Mouse (Mus musculus): Measurements from ENCODE around the gene Fezf1.
A peak's percentile ranks its signal among the peaks of the same experiment; 100 is the strongest.

Gene Fezf1

GRCm38 (mm10) chr6:23248313-23249052, at the start of gene Fezf1:
TSS of gene Fezf1 (minus strand) at chr6:23248362.
- DNase-seq = no peak

GRCm38 (mm10) chr6:23294685-23295084, 46.5 kb upstream of the Fezf1 start:
- DNase-seq = no peak

GRCm38 (mm10) chr6:23288752-23289151, 40.6 kb upstream of the Fezf1 start:
- DNase-seq = no peak

GRCm38 (mm10) chr6:23281514-23281820, 33.3 kb upstream of the Fezf1 start:
- DNase-seq = no peak

GRCm38 (mm10) chr6:23280811-23281513, 32.8 kb upstream of the Fezf1 start:
- no peak for DNase-seq

GRCm38 (mm10) chr6:23273483-23273882, 25.3 kb upstream of the Fezf1 start:
- no peak for DNase-seq

GRCm38 (mm10) chr6:23272979-23273378, 24.8 kb upstream of the Fezf1 start:
- DNase-seq = no peak

- DNase-seq = no peak
These were observed 24.4 kb upstream of the Fezf1 start for GRCm38 (mm10) chr6:23272542-23272941.

- DNase-seq = no peak
These were observed 12.5 kb upstream of the Fezf1 start for GRCm38 (mm10) chr6:23260738-23261050.

GRCm38 (mm10) chr6:23260016-23260737, 12.0 kb upstream of the Fezf1 start:
- no peak for DNase-seq

- DNase-seq = no peak
These were observed 9.8 kb upstream of the Fezf1 start for GRCm38 (mm10) chr6:23257981-23258380.

GRCm38 (mm10) chr6:23255161-23255560, 7.0 kb upstream of the Fezf1 start:
- DNase-seq = no peak

GRCm38 (mm10) chr6:23254644-23255043, 6.5 kb upstream of the Fezf1 start:
- DNase-seq = no peak

- DNase-seq = no peak
These were observed 5.5 kb upstream of the Fezf1 start for GRCm38 (mm10) chr6:23253353-23254311.

- no peak for DNase-seq
These were observed 4.3 kb upstream of the Fezf1 start for GRCm38 (mm10) chr6:23252196-23253135.

GRCm38 (mm10) chr6:23251431-23251830, 3.3 kb upstream of the Fezf1 start:
- no peak for DNase-seq

- DNase-seq = no peak
These were observed 2.3 kb upstream of the Fezf1 start for GRCm38 (mm10) chr6:23250288-23250955.

GRCm38 (mm10) chr6:23249616-23250287, 1.6 kb upstream of the Fezf1 start:
- DNase-seq = no peak

- DNase-seq = no peak
These were observed 865 bp upstream of the Fezf1 start for GRCm38 (mm10) chr6:23249053-23249401.

- peak; percentile 20 for DNase-seq
These were observed 450 bp downstream of the Fezf1 start for GRCm38 (mm10) chr6:23247512-23248312.
